Mouse (Mus musculus): ENCODE data around the gene Olfr670.
"Not testable (repeated sequence)": the region's sequence is repeated elsewhere in the genome, so short reads cannot be mapped to it uniquely, and the experiment has no call there.

Gene Olfr670

GRCm38 (mm10) chr7:104962520-104962919 is at the start of gene Olfr670:
TSS of gene Olfr670 (minus strand) at chr7:104962620.
- DNase-seq (ENCODE audit: low spot score) = no peak

GRCm38 (mm10) chr7:105001929-105002328 is 39.5 kb upstream of the Olfr670 start, which contains the start of gene Olfr672:
TSS of gene Olfr672 (minus strand) at chr7:105002029.
- DNase-seq (ENCODE audit: low spot score) = no peak

- no peak for DNase-seq (ENCODE audit: low spot score)
These were observed 16.6 kb upstream of the Olfr670 start, which contains the start of gene Olfr671 for GRCm38 (mm10) chr7:104979026-104979425. TSS of gene Olfr671 (minus strand) at chr7:104979126.

- DNase-seq (ENCODE audit: low spot score) = not testable (repeated sequence)
These were observed 10.1 kb upstream of the Olfr670 start for GRCm38 (mm10) chr7:104972507-104972906.

- DNase-seq (ENCODE audit: low spot score) = not testable (repeated sequence)
These were observed 12.2 kb downstream of the Olfr670 start for GRCm38 (mm10) chr7:104950234-104950633.

GRCm38 (mm10) chr7:104933940-104934339 is 28.5 kb downstream of the Olfr670 start, which contains the start of gene Olfr669:
TSS of gene Olfr669 (plus strand) at chr7:104934240.
- no peak for DNase-seq (ENCODE audit: low spot score)

- DNase-seq (ENCODE audit: low spot score) = no peak
These were observed 34.5 kb downstream of the Olfr670 start, which contains the start of gene Olfr668 for GRCm38 (mm10) chr7:104927957-104928356. TSS of gene Olfr668 (minus strand) at chr7:104928057.

GRCm38 (mm10) chr7:104921382-104921781 is 41.0 kb downstream of the Olfr670 start, which contains the start of gene Olfr667:
TSS of gene Olfr667 (minus strand) at chr7:104921482.
- DNase-seq (ENCODE audit: low spot score) = no peak

Measured in urinary bladder, postnatal 14 days (tissue).